Mouse (Mus musculus) cerebellum, adult 2 months (tissue): ENCODE results near the gene Ppp2r3a. TPM values are rescaled to one million over a fixed set of nuclear protein-coding genes. Genes with fewer than 3 reads are reported as not detected.

Source experiments
- DNase-seq, 2 experiments: peaks; one replicate each; pipeline ENCODE4 v3.0.0; 2021
- H3K27ac ChIP-seq: fragments of 200-500 bp; 2 replicates; pipeline ENCODE4 v1.5.1; 2012; ENCODE audit warnings: low read length, control low read depth, inconsistent platforms; ENCODE audit not compliant: insufficient read depth
- H3K27me3 ChIP-seq: fragments of 200-500 bp; 2 replicates; pipeline ENCODE4 v1.6.1; 2012; ENCODE audit warnings: inconsistent platforms, mild to moderate bottlenecking, low read length, moderate library complexity; ENCODE audit not compliant: control insufficient read depth, insufficient read depth
- H3K4me1 ChIP-seq: fragments of 200-500 bp; 2 replicates; pipeline ENCODE4 v1.6.1; 2011; ENCODE audit warnings: low read length; ENCODE audit not compliant: control insufficient read depth, insufficient read depth
- H3K4me3 ChIP-seq: fragments of 200-500 bp; replicated peaks from 2 replicates; pipeline ENCODE3; 2011; ENCODE audit warnings: mild to moderate bottlenecking, low read depth, low read length, control low read depth; ENCODE audit not compliant: insufficient read depth
- CTCF ChIP-seq: fragments of 200-500 bp; IDR thresholded peaks from 2 replicates; pipeline ENCODE4 v1.5.1; 2011; ENCODE audit warnings: low read depth, mild to moderate bottlenecking, control low read depth, low read length, moderate library complexity, borderline replicate concordance; ENCODE audit not compliant: insufficient read depth
- POLR2A ChIP-seq: fragments of 200-500 bp; IDR thresholded peaks from 2 replicates; pipeline ENCODE4 v1.6.1; 2011; ENCODE audit warnings: low read length, control low read depth, borderline replicate concordance; ENCODE audit not compliant: insufficient read depth
- WGBS: fragments of 180-500 bp; shearing (Covaris S2); methylation state at CpG from one replicate; pipeline ENCODE4 v1.1.7; 2018; 5-methylcytosine and 5-hydroxymethylcytosine counted together
- polyA plus RNA-seq: library from polyadenylated mRNA; depleted of rRNA; stranded (reverse); fragments of >200 nt; gene quantifications from 2 replicates; pipeline ENCODE4 v1.2.3, GENCODE M21; 2012

Ppp2r3a gene
- polyA plus RNA-seq, 1 experiment: 18.8 TPM

DNA sequence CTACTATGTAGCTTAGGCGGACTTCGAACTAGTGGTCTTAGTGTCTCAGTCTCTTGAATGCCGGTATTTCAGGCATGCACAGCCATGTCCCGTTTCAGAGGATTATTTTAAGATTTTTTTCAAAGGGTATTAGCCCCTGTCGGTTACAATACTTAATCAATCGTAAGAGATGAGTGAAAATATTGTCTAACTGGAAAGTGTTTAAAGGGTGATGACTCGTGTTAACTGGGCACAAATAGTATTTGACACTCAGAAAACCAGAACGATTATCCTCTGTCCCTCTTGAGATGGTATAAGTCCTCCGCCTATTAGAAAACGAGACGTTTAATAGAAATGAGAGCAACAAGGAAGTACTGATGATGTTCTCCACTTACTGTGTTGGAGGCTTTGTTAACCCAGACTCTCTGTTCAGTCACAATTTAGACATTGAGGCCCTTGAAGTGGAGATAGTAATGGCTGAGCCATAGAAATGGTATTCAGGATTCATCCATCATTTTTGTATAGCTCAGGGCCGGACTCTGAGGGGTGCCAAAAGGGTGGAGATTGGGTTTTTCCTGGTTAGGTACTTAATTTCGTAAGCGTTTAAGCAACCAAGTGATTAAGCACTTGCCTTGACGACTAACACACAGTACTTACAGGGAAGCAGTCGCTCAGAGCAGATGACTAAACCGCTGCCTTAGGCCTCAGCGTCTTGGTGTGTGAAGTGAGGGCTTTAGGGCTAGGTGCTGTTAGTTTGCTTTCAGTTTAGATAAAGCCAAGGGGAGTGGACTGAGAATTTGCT is 175.3 kb downstream of the Ppp2r3a start:
- Histone ChIP-seq H3K27ac (no peak overlapping the region), H3K27me3 (no peaks in the 10 kb centered on the region), H3K4me3 (peak overlapping the region; percentile 71), H3K4me1 (peaks cover 10% of the 10 kb centered on the region)
- peak in 1 of 2 experiments; percentile 24 for DNase-seq
- under 1% methylated on average over 18 of the region's 18 CpGs for WGBS
- TF ChIP-seq CTCF: no peak
- no peak for TF ChIP-seq POLR2A

DNA sequence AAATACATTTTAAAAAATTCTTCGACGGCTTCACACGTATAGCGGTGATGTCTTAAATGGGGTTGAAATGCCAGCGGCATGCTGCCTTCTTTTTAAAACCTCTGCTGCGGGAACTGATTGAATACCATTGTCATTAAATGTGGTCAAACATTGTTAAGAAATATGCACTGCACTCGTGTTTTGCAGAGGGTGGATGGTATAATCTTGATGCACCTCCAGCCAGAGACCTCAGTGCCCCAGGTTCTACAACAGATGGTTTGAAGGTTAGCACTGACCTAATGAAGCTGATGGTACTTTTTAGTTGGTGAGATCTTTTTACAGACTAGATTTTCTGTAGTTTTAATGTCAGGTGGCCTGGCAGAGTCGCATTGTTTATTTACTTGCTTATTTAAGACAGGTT is 175.9 kb downstream of the Ppp2r3a start:
- Histone ChIP-seq H3K4me3 (peak overlapping the region; percentile 71), H3K4me1 (peaks cover 6% of the 10 kb centered on the region), H3K27me3 (no peaks in the 10 kb centered on the region), H3K27ac (no peak overlapping the region)
- no peak for DNase-seq
- under 1% methylated on average over 8 of the region's 8 CpGs for WGBS
- TF ChIP-seq POLR2A: no peak
- TF ChIP-seq CTCF: no peak

- H3K27ac ChIP-seq: peak overlapping the region; percentile 99
- under 1% methylated on average over 25 of the region's 25 CpGs for WGBS
- TF ChIP-seq POLR2A (no peak), CTCF (no peak)
- DNase-seq: no peak
- no peaks in the 10 kb centered on the region for H3K27me3 ChIP-seq
- peaks cover 6% of the 10 kb centered on the region for H3K4me1 ChIP-seq
- H3K4me3 ChIP-seq: peak overlapping the region; percentile 71
Observed at GRCm38 (mm10) chr9:101075091-101075581, 176.5 kb downstream of the Ppp2r3a start.

- Histone ChIP-seq H3K27me3 (no peaks in the 10 kb centered on the region), H3K4me1 (peaks cover 6% of the 10 kb centered on the region), H3K4me3 (peak overlapping the region; percentile 71), H3K27ac (peak overlapping the region; percentile 99)
- under 1% methylated on average over 98 of the region's 100 CpGs for WGBS
- no peak for TF ChIP-seq CTCF
- 0 out of 2 replicates have a peak, but pooled peaks have one; percentile 15 for TF ChIP-seq POLR2A
- peak; percentile 86 to 89 for DNase-seq
Observed at GRCm38 (mm10) chr9:101074332-101075021, 177.1 kb downstream of the Ppp2r3a start.

GRCm38 (mm10) chr9:101073987-101074331 is 177.6 kb downstream of the Ppp2r3a start, which contains the start of gene Msl2:
Gene Msl2 (plus strand): TSS chr9:101074101.
- H3K27me3 ChIP-seq: no peaks in the 10 kb centered on the region
- H3K27ac ChIP-seq: peak within 1 kb of the TSS; percentile 99
- peaks cover 2% of the 10 kb centered on the region; the same call in 1 of the 2 replicates for H3K4me1 ChIP-seq
- WGBS: under 1% methylated on average over 42 of the region's 43 CpGs
- TF ChIP-seq POLR2A (peak; percentile 58), CTCF (no peak)
- no peak for DNase-seq
- peak within 1 kb of the TSS; percentile 71 for H3K4me3 ChIP-seq

- Histone ChIP-seq H3K4me1 (no peaks in the 10 kb centered on the region; the same call in 1 of the 2 replicates), H3K27ac (peak overlapping the region; percentile 40), H3K27me3 (no peaks in the 10 kb centered on the region), H3K4me3 (peak overlapping the region; percentile 71)
- 1% methylated on average over 63 of the region's 65 CpGs for WGBS
- peak; percentile 99 for DNase-seq
- peak; percentile 82 for TF ChIP-seq POLR2A
- TF ChIP-seq CTCF: no peak
Observed at GRCm38 (mm10) chr9:101073041-101073986, 178.3 kb downstream of the Ppp2r3a start.

GRCm38 (mm10) chr9:101072506-101072905 is 179.1 kb downstream of the Ppp2r3a start:
- H3K4me1 ChIP-seq: no peaks in the 10 kb centered on the region
- no peak overlapping the region for H3K27ac ChIP-seq
- H3K27me3 ChIP-seq: no peaks in the 10 kb centered on the region
- 20% methylated on average over 5 of the region's 5 CpGs for whole genome bisulfite sequencing
- H3K4me3 ChIP-seq: no peak overlapping the region
- TF ChIP-seq POLR2A (no peak), CTCF (no peak)
- DNase-seq: no peak
